ENCODE assay signal across 34 mouse cellular contexts in the genomic region with DNA sequence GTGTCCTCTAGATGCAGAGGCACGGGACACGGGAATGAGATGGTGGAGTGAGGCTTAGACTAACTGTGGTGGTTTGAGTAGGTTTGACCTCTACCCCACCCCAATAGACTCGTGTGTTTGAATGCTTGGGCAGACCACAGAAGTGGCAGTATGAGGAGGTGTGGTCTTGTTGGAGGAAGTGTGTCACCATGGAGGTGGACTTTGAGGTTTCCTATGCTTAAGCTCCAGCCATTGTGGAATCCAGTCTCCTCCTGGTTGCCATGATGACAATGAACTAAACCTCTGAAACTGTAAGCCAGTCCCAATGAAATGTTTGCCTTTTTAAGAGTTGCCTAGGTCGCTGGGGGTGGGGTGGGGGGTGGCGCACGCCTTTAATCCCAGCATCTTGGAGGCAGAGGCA. TPM values are rescaled to one million over a fixed set of nuclear protein-coding genes. Genes with fewer than 3 reads are reported as not detected.
"Had no signal": no experiment of that assay in that cellular context is flagged by ENCODE, and none has a peak within 500 bp of the region (broad histone marks: within the 10 kb centered on the region; RNA-seq: fewer than 3 reads in every experiment).

No protein-coding gene starts in this region.

- H3K9ac ChIP-seq: heart, embryonic 13.5 days; heart, embryonic 15.5 days; hindbrain, embryonic 12.5 days; hindbrain, embryonic 13.5 days; hindbrain, embryonic 14.5 days; hindbrain, embryonic 15.5 days; intestine, embryonic 15.5 days; kidney, embryonic 15.5 days had no signal

- DNase-seq: heart, postnatal 10 days; heart, postnatal 14 days; heart, postnatal 36 days; heart, postnatal 4 days; kidney, adult 11 months; kidney, adult 18-20 months; kidney, adult 2 months; kidney, adult 8-10 months; kidney, adult 9 months; kidney, postnatal 10 days; kidney, postnatal 14 days; kidney, postnatal 25 days; kidney, postnatal 36 days; kidney, postnatal 4 days; layer of hippocampus, adult 9-11 months; layer of hippocampus, postnatal 36 days had no signal

- H3K27me3 ChIP-seq: heart, embryonic 15.5 days; hindbrain, embryonic 12.5 days; hindbrain, embryonic 13.5 days; hindbrain, embryonic 15.5 days; intestine, embryonic 15.5 days; kidney, embryonic 15.5 days had no signal

- H3K36me3 ChIP-seq: heart, embryonic 13.5 days; heart, embryonic 15.5 days; hindbrain, embryonic 10.5 days; hindbrain, embryonic 12.5 days; hindbrain, embryonic 13.5 days; hindbrain, embryonic 15.5 days; intestine, embryonic 15.5 days; kidney, embryonic 15.5 days had no signal

- H3K4me3 ChIP-seq: heart, embryonic 13.5 days; heart, embryonic 15.5 days; hindbrain, embryonic 10.5 days; hindbrain, embryonic 12.5 days; hindbrain, embryonic 13.5 days; hindbrain, embryonic 15.5 days; intestine, embryonic 15.5 days; kidney, embryonic 15.5 days; layer of hippocampus, adult 2 months; left cerebral cortex, adult 2 months had no signal

- H3K4me1 ChIP-seq: hindbrain, embryonic 12.5 days; hindbrain, embryonic 13.5 days; hindbrain, embryonic 15.5 days; kidney, embryonic 15.5 days had no signal

- H3K27ac ChIP-seq: heart, embryonic 13.5 days; heart, embryonic 15.5 days; hindbrain, embryonic 10.5 days; hindbrain, embryonic 12.5 days; hindbrain, embryonic 13.5 days; hindbrain, embryonic 14.5 days; hindbrain, embryonic 15.5 days; hindbrain, postnatal 0 days; intestine, embryonic 15.5 days; kidney, embryonic 15.5 days; kidney, postnatal 0 days; layer of hippocampus, adult 2 months; left cerebral cortex, adult 2 months had no signal

- ATAC-seq: hindbrain, embryonic 16.5 days; hindbrain, postnatal 0 days; inflammation-experienced regulatory T-cells, adult 6 months; intestine, embryonic 15.5 days; intestine, embryonic 16.5 days; intestine, postnatal 0 days had no signal

RNA-seq across cellular contexts. Expression of a gene that starts 53.3 kb away (rescaled TPM):
- total RNA-seq: hematopoietic stem cell, adult 5-6 weeks had no signal
- polyA plus RNA-seq: inflammation-experienced regulatory T-cells, adult 6 months had no signal
